15 mouse cellular contexts compared by ENCODE assay signal in the genomic region with DNA sequence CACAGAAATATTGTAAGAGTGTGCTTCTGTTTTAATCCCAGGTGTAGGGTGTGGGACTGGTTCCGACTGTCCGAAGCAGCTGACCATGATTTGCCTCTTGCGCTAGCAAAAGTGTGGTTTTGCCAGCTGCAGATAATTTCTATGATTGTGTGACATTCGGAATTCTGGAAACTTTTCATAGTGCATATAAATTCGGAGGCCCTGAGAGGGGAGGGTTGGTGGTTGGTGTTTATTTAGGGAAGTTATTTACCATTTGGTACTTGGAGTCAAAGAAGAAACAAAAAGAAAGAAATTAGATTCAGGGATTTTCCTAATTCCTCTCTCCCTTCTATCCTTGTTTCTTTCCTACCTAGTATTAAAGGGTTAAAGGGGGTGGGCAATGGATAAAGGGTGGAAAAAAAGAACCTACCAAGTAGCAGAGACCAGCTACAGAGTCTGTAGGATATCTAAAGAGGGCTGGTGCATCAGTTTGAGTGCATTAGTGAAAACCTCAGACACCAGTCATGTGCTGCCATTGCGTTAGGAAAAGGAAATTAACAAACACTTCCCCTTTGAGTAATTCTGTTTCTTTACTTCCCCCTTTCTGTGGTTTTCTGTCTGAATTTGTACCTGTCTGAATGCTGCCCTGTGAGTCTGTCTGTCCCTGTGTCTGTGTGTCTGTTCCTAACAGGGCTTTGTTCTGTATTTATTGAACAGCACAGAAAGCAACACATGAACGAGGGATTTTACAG.
DNase-seq lines count a peak whose midpoint lies in the region; ATAC-seq and TF ChIP-seq lines count a peak whose summit lies in the region.
"Had no signal": no experiment of that assay in that cellular context is flagged by ENCODE, and none has a peak within 500 bp of the region (broad histone marks: within the 10 kb centered on the region; RNA-seq: fewer than 3 reads in every experiment).

No protein-coding gene starts in this region.

- H3K4me2 ChIP-seq in liver, embryonic 11.5 days = no peak overlapping the region
- no peak overlapping the region for H3K4me2 ChIP-seq in liver, embryonic 12.5 days
- H3K4me2 ChIP-seq: forebrain, embryonic 12.5 days; hindbrain, embryonic 14.5 days; limb, embryonic 13.5 days; lung, embryonic 15.5 days; midbrain, embryonic 13.5 days had no signal

- DNase-seq in liver, embryonic 11.5 days (ENCODE audit: low spot score) = no peak
- peak; percentile 17 to 39 for DNase-seq in B cell, adult 2 months
- DNase-seq in layer of hippocampus, adult 2 months (ENCODE audit: low spot score in 2 of 2) = no peak
- no peak for DNase-seq in adrenal gland, adult 2 months
- DNase-seq: cerebellum, adult 18-20 months; thymus, adult 2 months had no signal

- H3K9ac ChIP-seq in liver, embryonic 11.5 days (ENCODE audit: low read depth, low read length) = 0 out of 2 replicates have a peak overlapping the region, but pooled peaks have one; percentile 14
- H3K9ac ChIP-seq in liver, embryonic 12.5 days = no peak overlapping the region
- H3K9ac ChIP-seq: forebrain, embryonic 12.5 days; hindbrain, embryonic 14.5 days; limb, embryonic 13.5 days; lung, embryonic 15.5 days; midbrain, embryonic 13.5 days had no signal

- ATAC-seq in liver, embryonic 11.5 days (replicated peaks; ENCODE audit: low FRiP score) = no peak
- no peak for ATAC-seq in liver, embryonic 12.5 days
- ATAC-seq in megakaryocyte, adult 5-6 weeks (ENCODE audit: poor library complexity, severe bottlenecking) = peak; percentile 95
- ATAC-seq: midbrain, embryonic 13.5 days had no signal

- no peak overlapping the region for H3K27ac ChIP-seq in liver, embryonic 11.5 days (ENCODE audit: low read depth, low read length)
- H3K27ac ChIP-seq in liver, embryonic 12.5 days = no peak overlapping the region
- peak overlapping the region; percentile 86 for H3K27ac ChIP-seq in bone marrow macrophage, adult 2 months (ENCODE audit: insufficient read depth, low read depth, low read length)
- H3K27ac ChIP-seq in layer of hippocampus, adult 2 months = no peak overlapping the region
- H3K27ac ChIP-seq: forebrain, embryonic 12.5 days; hindbrain, embryonic 14.5 days; left cerebral cortex, adult 2 months; limb, embryonic 13.5 days; lung, embryonic 15.5 days; midbrain, embryonic 13.5 days had no signal

- peaks cover 2% of the 10 kb centered on the region; the same call in 1 of the 2 replicates for H3K9me3 ChIP-seq in liver, embryonic 11.5 days (ENCODE audit: control insufficient read depth, low read length)
- no peaks in the 10 kb centered on the region for H3K9me3 ChIP-seq in liver, embryonic 12.5 days (replicated peaks)
- H3K9me3 ChIP-seq: forebrain, embryonic 12.5 days; limb, embryonic 13.5 days; lung, embryonic 15.5 days; midbrain, embryonic 13.5 days had no signal

- no peak for TF ChIP-seq CTCF in bone marrow macrophage, adult 2 months (IDR thresholded peaks at IDR 0.05; ENCODE audit: low read depth, low read length)
- no peak for TF ChIP-seq CTCF in layer of hippocampus, adult 2 months (conservative IDR thresholded peaks at IDR 0.05)

- H3K4me3 ChIP-seq in liver, embryonic 11.5 days (ENCODE audit: low read depth, low read length) = no peak overlapping the region
- H3K4me3 ChIP-seq in liver, embryonic 12.5 days = no peak overlapping the region
- peak overlapping the region; percentile 33 for H3K4me3 ChIP-seq in bone marrow macrophage, adult 2 months (ENCODE audit: insufficient read depth, low read length)
- H3K4me3 ChIP-seq in layer of hippocampus, adult 2 months = no peak overlapping the region
- H3K4me3 ChIP-seq: forebrain, embryonic 12.5 days; left cerebral cortex, adult 2 months; limb, embryonic 13.5 days; lung, embryonic 15.5 days; midbrain, embryonic 13.5 days had no signal

- 48% methylated on average over 7 of the region's 7 CpGs for WGBS in liver, embryonic 11.5 days
- 43% methylated on average over 7 of the region's 7 CpGs for WGBS in liver, embryonic 12.5 days (ENCODE audit: insufficient replicate concordance)

- TF ChIP-seq POLR2A in bone marrow macrophage, adult 2 months (IDR thresholded peaks at IDR 0.05; ENCODE audit: borderline replicate concordance, low read depth, low read length) = no peak

- no peaks in the 10 kb centered on the region for H3K36me3 ChIP-seq in liver, embryonic 11.5 days (ENCODE audit: control insufficient read depth, insufficient read depth, low read length)
- H3K36me3 ChIP-seq in liver, embryonic 12.5 days = no peaks in the 10 kb centered on the region
- H3K36me3 ChIP-seq: forebrain, embryonic 12.5 days; limb, embryonic 13.5 days; lung, embryonic 15.5 days; midbrain, embryonic 13.5 days had no signal

- peaks cover 3% of the 10 kb centered on the region; the same call in 1 of the 2 replicates for H3K4me1 ChIP-seq in liver, embryonic 11.5 days (replicated peaks; ENCODE audit: control insufficient read depth, insufficient read depth, low read length)
- H3K4me1 ChIP-seq in liver, embryonic 12.5 days = no peaks in the 10 kb centered on the region
- H3K4me1 ChIP-seq in bone marrow macrophage, adult 2 months (ENCODE audit: control insufficient read depth, insufficient read depth, low read length) = peaks cover 24% of the 10 kb centered on the region
- H3K4me1 ChIP-seq: lung, embryonic 15.5 days had no signal

- no peaks in the 10 kb centered on the region for H3K27me3 ChIP-seq in liver, embryonic 11.5 days (replicated peaks; ENCODE audit: control insufficient read depth, insufficient read depth, low read length)
- no peaks in the 10 kb centered on the region for H3K27me3 ChIP-seq in liver, embryonic 12.5 days (replicated peaks)
- H3K27me3 ChIP-seq: forebrain, embryonic 12.5 days; limb, embryonic 13.5 days; lung, embryonic 15.5 days; midbrain, embryonic 13.5 days had no signal

Comparison
In these comparisons a context has a peak if more than half of its experiments do, and no peak if none do; other contexts are left out.
1. DNase-seq: peak in B cell, adult 2 months (2 of 2); none in liver, embryonic 11.5 days (single experiment), layer of hippocampus, adult 2 months (0 of 2) and adrenal gland, adult 2 months (single experiment).